Mouse (Mus musculus) embryo, embryonic 10.5 days (tissue): ENCODE results near the gene Pknox1.

ENCODE experiments used
- DNase-seq: peaks from one replicate; pipeline ENCODE4 v3.0.0-alpha.2; 2015; ENCODE audit warnings: low spot score

Gene Pknox1

DNA sequence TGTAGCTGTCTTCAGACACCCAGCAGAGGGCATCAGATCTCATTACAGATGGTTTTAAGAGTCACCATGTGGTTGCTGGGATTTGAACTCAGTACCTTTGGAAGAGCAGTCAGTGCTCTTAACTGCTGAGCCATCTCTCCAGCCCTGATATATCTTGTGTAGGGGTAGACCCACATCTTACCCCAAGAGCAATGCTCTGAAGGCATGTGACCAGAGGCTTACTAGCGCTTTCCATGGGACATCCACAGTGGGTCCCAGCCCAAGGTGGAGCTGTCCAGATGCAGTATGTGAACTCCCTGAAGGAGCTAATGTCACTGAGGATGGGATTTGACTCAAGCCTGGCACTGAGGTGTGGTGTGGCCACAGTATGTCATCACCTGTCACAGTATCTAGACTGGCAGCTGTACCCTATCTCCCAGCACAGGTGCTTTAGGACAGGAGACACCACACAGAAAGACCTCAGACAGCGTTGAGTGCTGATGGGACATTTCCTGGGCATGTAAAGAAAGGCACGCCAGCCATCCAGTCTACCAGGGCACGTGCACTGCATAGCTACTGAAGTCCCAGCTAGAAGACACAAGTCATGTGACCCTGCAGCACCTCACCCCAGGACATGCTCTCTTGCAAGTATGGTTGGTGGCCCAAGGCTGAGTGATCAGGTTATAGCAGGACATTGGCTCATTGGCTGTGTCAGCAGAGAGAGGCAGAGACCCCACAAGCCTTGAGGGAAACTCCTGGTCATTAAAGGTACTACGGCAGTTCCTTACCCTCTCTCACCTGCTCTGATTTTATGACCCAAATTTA, 81.9 kb downstream of the Pknox1 start:
- DNase-seq: no peak

DNA sequence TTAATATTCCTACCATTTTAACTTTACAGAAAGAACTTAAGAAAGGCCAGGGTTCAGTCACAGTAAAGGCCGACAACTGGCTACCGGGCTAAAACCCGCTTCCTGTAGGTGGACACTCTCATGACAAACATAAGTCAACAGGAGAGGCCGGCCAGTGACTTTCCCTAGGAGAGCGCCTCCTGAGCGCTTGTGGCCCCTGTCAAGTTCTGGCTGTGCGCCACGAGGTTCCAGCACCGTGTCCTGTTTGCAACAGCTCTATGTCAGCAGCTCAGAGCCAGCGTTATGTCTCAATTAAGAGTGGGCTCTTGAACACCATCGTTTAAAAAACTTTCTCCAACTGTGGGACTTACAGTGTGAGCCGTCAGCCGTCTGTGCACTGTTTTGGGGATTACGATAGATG, 87.6 kb downstream of the Pknox1 start:
- no peak for DNase-seq

DNA sequence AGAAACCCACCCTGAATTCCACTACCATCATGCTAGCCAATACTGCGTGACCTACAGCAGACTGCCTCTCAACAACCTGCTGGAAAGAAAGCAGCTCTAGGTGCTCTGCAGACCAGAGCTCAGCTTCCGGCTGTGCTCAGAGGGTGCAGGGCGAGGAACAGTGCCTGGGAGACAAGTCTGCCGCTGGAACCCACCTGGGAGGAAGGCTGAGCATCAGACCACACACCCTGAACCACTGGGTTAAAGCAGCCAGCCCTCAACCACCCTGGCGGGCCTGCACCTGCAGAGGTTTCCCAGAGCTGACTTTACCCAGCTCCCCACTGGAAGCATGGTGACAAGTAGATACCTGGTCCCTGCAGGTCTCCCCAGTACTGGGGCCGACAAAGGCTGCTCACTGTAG, 88.7 kb downstream of the Pknox1 start:
- DNase-seq: no peak

DNA sequence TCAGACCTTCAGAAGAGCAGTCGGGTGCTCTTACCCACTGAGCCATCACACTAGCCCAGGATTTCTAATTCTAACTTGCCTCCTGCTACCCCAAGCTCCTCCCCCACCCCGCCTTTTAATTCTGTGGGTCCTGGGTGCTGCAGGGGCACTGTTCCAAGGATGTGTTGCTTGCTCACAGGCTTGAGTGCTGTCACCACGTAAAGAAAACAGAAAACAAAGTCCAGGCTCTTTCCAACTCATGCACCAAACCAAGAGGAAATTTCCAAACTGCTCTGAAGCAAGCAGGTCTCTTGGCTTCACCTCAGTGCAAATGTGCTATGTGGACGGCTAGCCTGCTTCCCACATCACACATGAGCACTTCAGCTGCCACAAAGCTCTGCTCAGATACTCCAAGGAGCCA, 90.8 kb downstream of the Pknox1 start:
- no peak for DNase-seq

DNA sequence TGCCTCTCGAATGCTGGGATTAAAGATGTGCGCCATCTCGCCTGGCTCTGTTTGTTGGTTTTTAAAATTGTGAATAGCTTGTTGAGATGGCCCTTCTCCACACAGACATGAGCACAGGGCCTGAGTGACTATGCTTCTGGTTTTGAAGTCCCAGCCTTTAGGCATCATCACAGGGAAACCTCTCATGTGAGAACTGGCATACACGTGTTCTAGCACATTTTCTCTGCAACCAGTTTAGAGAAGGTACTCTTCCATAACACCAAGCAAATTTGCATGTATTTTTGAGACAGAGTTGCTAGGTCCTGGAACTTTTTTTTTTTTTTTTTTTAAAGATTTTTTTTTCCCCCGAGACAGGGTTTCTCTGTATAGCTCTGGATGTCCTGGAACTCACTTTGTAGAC, 92.1 kb downstream of the Pknox1 start:
- no peak for DNase-seq
